Mouse (Mus musculus) thymus, postnatal 10 days (tissue): ENCODE data around the gene Adk.

Experiments
- DNase-seq, 2 experiments: peaks; one replicate each; pipeline ENCODE4 v3.0.0; 2021; ENCODE audit warnings: low spot score in 2 of 2

Gene Adk

GRCm38 (mm10) chr14:21344896-21345295, 292.5 kb downstream of the Adk start:
- DNase-seq = no peak

- no peak for DNase-seq
Observed at GRCm38 (mm10) chr14:21348611-21349260, 296.4 kb downstream of the Adk start.

- no peak for DNase-seq
Observed at GRCm38 (mm10) chr14:21351646-21352045, 299.3 kb downstream of the Adk start.

- DNase-seq = no peak
Observed at GRCm38 (mm10) chr14:21356286-21356685, 303.9 kb downstream of the Adk start.

DNA sequence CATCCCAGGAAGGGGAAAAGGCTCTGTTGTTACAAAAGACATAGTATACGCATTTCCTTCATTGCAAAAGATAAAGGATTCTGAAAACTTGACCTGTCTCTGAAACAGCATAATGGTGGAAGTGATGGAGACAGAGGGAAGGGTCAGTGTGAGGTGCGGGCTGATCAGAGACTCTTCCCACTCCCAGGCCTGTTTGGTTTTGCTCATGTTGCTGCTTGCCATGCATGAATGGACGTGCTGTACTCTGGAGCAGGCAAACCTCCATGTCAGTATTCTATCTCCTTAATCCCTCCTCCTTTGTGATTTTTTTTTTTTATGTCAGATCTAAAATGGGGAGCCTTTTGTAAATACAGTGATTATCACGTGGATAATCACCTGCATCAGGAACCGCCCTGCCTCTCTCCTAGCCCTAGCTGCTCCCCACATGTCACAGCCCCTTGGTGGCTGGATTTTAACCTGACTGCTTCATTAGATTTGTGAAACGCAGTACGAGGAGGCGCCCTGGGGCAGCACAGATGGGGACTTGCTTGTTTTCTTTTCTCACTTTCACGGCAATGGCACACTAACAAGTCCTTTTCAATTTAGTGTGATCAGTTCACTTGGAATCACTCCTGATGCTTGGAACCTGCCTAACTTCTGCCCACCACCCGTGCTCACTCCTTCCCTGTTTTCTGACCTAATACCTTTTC, 307.0 kb downstream of the Adk start:
- DNase-seq = no peak

GRCm38 (mm10) chr14:21359896-21360525, 307.6 kb downstream of the Adk start:
- DNase-seq = no peak

DNA sequence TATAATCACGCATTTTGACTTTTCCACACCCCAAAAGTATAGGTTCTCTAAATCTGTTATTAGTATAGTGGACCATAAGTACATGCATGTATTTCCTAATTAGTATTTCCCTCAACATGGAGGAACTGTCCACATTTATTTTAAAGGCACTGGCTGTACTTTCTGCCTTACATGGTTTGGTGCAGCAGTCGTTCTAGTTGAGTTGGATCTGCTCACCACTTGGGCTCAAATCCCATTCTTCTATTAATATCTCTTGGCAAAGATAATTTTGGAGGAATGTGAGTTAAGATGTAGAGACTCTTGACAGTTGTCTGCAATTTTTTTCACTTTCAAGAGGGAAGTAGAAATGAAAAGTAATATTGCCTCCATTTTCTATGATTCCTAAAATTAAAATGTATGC, 314.7 kb downstream of the Adk start:
- DNase-seq = no peak

DNA sequence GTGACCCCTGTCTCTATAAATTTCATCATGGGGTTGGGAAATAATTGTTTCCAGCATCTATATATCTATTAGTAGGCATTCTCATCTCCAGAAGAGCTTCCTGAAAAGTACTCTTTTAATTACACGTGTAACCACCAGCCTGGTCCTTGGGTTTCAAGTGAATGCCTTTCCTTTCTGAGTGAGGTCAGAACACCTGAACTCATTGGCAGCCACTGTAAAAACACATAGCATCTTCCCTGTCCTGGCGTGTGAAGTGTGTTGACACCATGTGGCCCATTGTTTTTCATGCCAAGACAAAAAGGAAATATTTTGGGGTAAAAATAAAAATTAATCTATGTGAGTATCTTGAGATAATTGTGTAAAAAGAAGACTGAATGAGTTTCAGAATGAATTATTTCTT, 316.2 kb downstream of the Adk start:
- DNase-seq = no peak

GRCm38 (mm10) chr14:21369127-21369526, 316.8 kb downstream of the Adk start:
- no peak for DNase-seq

- no peak for DNase-seq
Observed at GRCm38 (mm10) chr14:21371946-21372345, 319.6 kb downstream of the Adk start.

DNA sequence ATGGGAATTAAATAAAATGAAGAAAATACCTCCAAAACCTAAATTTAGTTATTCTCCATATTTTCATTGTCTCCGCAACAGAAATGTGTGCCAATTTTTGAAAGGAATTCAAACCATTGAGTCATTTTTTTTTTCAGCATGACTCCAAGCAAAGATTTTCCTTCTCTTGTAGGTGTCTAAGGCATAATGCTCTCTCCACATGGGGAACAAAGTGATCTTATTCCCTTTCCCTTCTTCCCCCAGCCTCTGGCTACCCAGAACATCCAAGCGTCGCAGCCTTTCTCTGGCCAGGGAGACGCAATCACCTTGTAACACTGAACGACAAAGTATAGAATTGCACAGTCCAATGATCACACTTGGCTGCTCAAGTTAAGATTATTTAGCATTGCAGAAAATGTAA, 320.3 kb downstream of the Adk start:
- no peak for DNase-seq

DNA sequence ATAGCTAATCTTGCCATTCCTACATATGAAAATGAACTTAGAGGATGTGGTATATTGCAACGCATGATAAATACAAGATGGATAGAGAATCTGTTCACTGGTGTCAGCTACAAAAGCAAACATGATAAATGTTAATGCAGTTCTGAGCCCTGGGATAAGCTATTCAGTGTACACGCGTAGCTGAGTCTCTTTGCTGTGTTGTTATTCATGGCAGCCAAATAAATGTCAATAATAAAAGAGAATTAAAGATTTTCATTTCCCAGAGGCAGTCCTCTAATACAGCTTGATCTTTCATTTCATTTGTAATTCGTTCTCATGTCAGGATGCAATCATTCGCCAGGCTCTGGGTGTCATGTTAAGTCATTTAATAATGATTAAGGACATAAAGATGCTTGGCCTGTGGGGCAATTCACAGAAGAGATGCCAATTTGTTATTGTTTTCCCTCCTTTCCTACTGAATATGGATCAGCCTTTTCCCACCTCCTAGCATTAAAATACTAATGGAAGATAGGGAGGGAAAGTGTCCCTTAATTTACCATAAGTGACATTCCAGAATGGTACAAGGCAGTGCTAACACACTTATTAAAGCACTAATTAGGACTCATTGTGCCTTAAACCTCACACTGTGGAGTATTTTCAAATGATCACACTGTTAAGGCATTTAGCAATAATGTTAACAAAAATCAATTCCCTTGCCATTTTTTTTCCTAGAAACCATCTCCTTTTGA, 331.5 kb downstream of the Adk start:
- DNase-seq = no peak

DNA sequence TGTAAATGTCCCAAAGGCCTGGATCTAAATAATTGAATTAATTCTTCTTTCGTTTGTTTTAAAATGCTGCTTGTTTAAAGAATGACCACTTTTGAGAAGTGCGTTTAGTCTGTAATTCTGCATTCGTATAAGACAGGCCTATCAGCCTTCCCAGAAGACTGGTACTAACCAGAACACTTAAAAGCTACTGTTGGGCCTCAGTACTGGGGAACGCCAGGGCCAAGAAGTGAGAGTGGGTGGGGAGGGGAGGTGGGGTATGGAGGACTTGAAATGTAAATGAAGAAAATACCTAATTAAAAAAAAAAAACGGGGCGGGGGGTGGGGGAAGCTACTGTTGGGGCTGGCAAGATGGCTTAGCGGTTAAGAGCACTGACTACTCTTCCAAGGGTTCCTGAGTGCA, 347.1 kb downstream of the Adk start:
- no peak for DNase-seq

GRCm38 (mm10) chr14:21402157-21402601, 349.8 kb downstream of the Adk start:
- DNase-seq = no peak

- DNase-seq = no peak
Observed at GRCm38 (mm10) chr14:21402621-21403405, 350.4 kb downstream of the Adk start.

DNA sequence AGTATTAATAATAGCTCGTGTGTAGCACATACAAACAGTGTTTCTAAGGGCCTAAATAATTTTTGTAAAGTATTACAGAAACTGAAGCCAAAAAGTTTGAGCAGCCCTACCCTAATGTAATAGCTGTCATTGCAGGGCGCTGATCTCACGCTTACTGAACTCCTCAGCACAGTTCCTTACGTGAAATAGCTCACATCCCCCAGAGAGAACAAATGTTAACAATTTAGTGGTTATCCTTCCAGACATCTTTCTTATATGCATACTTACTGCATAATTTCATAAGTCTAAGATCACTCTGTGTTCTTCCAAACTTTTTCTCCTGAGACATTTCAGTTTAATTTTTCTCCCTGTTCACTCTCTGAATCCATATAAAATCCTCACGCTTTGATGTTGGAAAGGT, 354.6 kb downstream of the Adk start:
- DNase-seq = no peak

DNA sequence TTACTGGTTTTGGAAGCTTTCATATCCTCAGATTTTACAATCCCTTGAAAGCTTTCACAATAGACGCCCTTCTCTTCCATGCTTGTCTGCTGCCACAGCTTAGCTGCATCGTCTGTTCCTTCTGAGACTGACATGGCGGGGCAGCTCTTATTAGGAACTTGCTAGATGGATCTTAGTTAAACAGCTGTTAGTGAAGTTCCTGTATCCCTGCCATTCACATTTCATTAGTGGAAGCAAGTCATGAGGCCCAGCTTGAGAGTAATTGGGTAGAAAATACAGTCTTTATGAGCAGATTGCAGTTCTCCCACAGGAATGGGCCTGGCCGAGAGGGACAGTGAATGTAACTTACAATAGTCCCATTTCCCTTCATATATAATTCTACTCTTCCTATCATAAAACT, 356.5 kb downstream of the Adk start:
- no peak for DNase-seq

- DNase-seq = no peak
Observed at GRCm38 (mm10) chr14:21410769-21411477, 358.5 kb downstream of the Adk start.

DNA sequence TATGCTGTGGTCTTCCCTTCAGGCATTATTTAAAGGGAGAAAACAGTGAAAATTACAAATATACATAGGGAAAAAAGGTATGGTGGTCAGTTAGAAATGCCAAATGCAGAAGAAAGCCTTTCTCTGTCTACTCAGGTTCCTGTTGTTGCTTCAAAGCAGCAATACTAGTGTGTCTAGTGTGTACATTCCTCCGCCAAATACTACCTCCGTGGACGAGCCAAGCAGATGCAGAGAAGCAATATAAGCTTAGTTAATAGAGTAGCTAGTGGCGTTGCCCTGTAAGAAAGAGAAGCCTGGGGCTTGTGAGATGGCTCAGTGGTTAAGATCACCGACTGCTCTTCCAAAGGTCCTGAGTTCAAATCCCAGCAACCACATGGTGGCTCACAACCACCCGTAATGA, 359.1 kb downstream of the Adk start:
- DNase-seq = no peak

DNA sequence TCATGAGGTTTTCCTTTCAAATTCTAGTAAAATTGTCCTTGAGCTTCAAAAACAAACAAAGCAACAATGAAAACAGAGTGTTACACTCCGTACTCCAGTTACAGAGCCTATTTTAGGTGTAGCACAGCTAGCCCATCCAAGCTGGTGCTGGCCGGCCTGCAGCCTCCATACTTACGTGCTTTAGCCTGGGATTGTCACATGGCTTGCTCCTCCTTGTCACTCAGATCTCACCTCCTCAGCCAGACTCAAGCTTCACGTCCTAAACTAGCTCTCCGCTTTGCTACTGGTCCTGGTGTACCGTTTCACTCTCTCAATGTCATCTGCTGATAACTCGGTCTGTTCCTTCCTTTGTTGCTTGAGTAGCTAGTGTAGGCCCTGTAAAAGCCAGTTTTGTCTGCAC, 366.0 kb downstream of the Adk start:
- no peak for DNase-seq

DNA sequence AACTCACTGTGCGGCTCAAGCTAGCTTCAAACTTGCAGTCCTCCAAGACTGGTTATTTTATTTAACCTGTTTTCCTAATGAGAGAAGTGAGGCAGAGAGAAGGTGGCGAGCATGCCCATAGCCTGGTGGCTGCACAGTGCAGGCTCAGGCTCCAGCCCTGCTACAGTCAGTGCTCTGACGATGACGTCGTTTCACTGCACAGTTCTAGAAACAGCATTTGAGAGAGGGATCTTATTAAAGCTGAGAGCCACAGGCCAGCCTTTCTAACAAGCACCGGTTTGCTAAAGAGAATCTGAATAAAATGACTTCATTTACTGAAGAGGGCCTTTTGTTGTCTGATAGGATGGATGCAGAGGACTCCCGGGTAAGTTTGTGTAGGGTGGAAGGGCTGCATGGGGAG, 375.0 kb downstream of the Adk start:
- no peak for DNase-seq
